Mouse (Mus musculus) stomach, embryonic 16.5 days (tissue): ENCODE measurements at regions not wholly inside any gene's neighbourhood (a gene's known extent, or its start where the extent isn't known, plus 50 kb on each side); places are given as distances from the start of the nearest gene placed in this dataset.

Experiments used
- ATAC-seq: fragments of 200-750 bp; cut with Nextera tagmentation; 2 replicates; pipeline ENCODE4 v1.8.0; 2017; ENCODE audit warnings: moderate number of reproducible peaks, moderate TSS enrichment; ENCODE audit not compliant: insufficient read depth, low FRiP score
- H3K27ac ChIP-seq: fragments of 300-500 bp; sonication (generic); 2 replicates; pipeline ENCODE4 v1.5.1; 2014; ENCODE audit warnings: low read length
- H3K27me3 ChIP-seq: fragments of 300-500 bp; sonication (generic); 2 replicates; pipeline ENCODE4 v1.6.1; 2014; ENCODE audit warnings: low read length, control low read depth, mixed read lengths; ENCODE audit not compliant: control insufficient read depth, insufficient read depth
- H3K36me3 ChIP-seq: fragments of 300-500 bp; sonication (generic); 2 replicates; pipeline ENCODE4 v1.6.1; 2014; ENCODE audit warnings: low read length; ENCODE audit not compliant: control insufficient read depth, insufficient read depth
- H3K4me1 ChIP-seq: fragments of 300-500 bp; sonication (generic); 2 replicates; pipeline ENCODE4 v1.6.1; 2014; ENCODE audit warnings: low read length, control low read depth, mixed read lengths; ENCODE audit not compliant: control insufficient read depth, insufficient read depth
- H3K4me2 ChIP-seq: fragments of 300-500 bp; sonication (generic); 2 replicates; pipeline ENCODE4 v1.6.1; 2014; ENCODE audit warnings: low read depth, low read length, mixed read lengths
- H3K4me3 ChIP-seq: fragments of 300-500 bp; sonication (generic); replicated peaks from 2 replicates; pipeline ENCODE4 v1.5.1; 2014; ENCODE audit warnings: mild to moderate bottlenecking, low read length
- H3K9ac ChIP-seq: fragments of 300-500 bp; sonication (generic); 2 replicates; pipeline ENCODE4 v1.6.1; 2014; ENCODE audit warnings: low read length
- H3K9me3 ChIP-seq: fragments of 300-500 bp; sonication (generic); replicated peaks from 2 replicates; pipeline ENCODE4 v1.6.1; 2016; ENCODE audit warnings: low read length, control low read depth; ENCODE audit not compliant: control insufficient read depth
- WGBS: fragments of 180-500 bp; shearing (Covaris S2); extraction: QIAGEN DNeasy Blood & Tissue Kit; methylation state at CpG from one replicate; pipeline ENCODE4 v1.1.7; 2014; 5-methylcytosine and 5-hydroxymethylcytosine counted together

- no peaks in the 10 kb centered on the region for H3K9me3 ChIP-seq
- no peak overlapping the region for H3K9ac ChIP-seq
- no peak overlapping the region for H3K4me3 ChIP-seq
- H3K36me3 ChIP-seq, result no peaks in the 10 kb centered on the region
- no peak overlapping the region for H3K27ac ChIP-seq
- WGBS, result 55% methylated on average over 2 of the region's 2 CpGs
- ATAC-seq, result no peak
- no peaks in the 10 kb centered on the region for H3K4me1 ChIP-seq
- no peaks in the 10 kb centered on the region for H3K27me3 ChIP-seq
- no peak overlapping the region for H3K4me2 ChIP-seq
Observed at GRCm38 (mm10) chr3:47498016-47498415, 1050.0 kb upstream of the Pabpc4l start.

- no peaks in the 10 kb centered on the region for H3K36me3 ChIP-seq
- no peak overlapping the region for H3K4me3 ChIP-seq
- no peak for ATAC-seq
- no peak overlapping the region for H3K9ac ChIP-seq
- H3K27me3 ChIP-seq, result no peaks in the 10 kb centered on the region
- no peaks in the 10 kb centered on the region for H3K9me3 ChIP-seq
- no peak overlapping the region for H3K27ac ChIP-seq
- no peaks in the 10 kb centered on the region for H3K4me1 ChIP-seq
- WGBS, result 89% methylated on average over 1 of the region's 1 CpGs
- no peak overlapping the region for H3K4me2 ChIP-seq
Observed at GRCm38 (mm10) chr3:47471286-47471685, 1023.3 kb upstream of the Pabpc4l start.

- H3K9ac ChIP-seq, result no peak overlapping the region
- WGBS, result 9% methylated on average over 2 of the region's 2 CpGs
- no peaks in the 10 kb centered on the region for H3K36me3 ChIP-seq
- H3K27me3 ChIP-seq, result no peaks in the 10 kb centered on the region
- H3K4me1 ChIP-seq, result no peaks in the 10 kb centered on the region
- ATAC-seq, result peak; percentile 50; the same call in 1 of the 2 replicates
- no peak overlapping the region for H3K4me3 ChIP-seq
- no peak overlapping the region for H3K27ac ChIP-seq
- no peaks in the 10 kb centered on the region for H3K9me3 ChIP-seq
- no peak overlapping the region for H3K4me2 ChIP-seq
Observed at GRCm38 (mm10) chr3:47469860-47470259, 1021.8 kb upstream of the Pabpc4l start.

- Histone ChIP-seq H3K27me3 (no peaks in the 10 kb centered on the region), H3K36me3 (no peaks in the 10 kb centered on the region), H3K27ac (no peak overlapping the region), H3K4me3 (no peak overlapping the region), H3K9me3 (no peaks in the 10 kb centered on the region), H3K9ac (no peak overlapping the region), H3K4me2 (no peak overlapping the region), H3K4me1 (no peaks in the 10 kb centered on the region)
- no peak for ATAC-seq
- 78% methylated on average over 1 of the region's 1 CpGs for WGBS
Observed at GRCm38 (mm10) chr3:47463556-47463955, 1015.5 kb upstream of the Pabpc4l start.

GRCm38 (mm10) chr3:47450026-47450425 lies 1002.0 kb upstream of the Pabpc4l start:
- ATAC-seq, result no peak
- no peak overlapping the region for H3K9ac ChIP-seq
- WGBS, result 81% methylated on average over 2 of the region's 2 CpGs

GRCm38 (mm10) chr3:47440403-47440802 lies 992.4 kb upstream of the Pabpc4l start:
- no peak overlapping the region for H3K9ac ChIP-seq
- no peaks in the 10 kb centered on the region for H3K36me3 ChIP-seq
- H3K4me3 ChIP-seq, result no peak overlapping the region
- no peaks in the 10 kb centered on the region for H3K27me3 ChIP-seq
- no peak for ATAC-seq
- no peak overlapping the region for H3K27ac ChIP-seq
- no peak overlapping the region for H3K4me2 ChIP-seq
- 47% methylated on average over 1 of the region's 1 CpGs for WGBS
- no peaks in the 10 kb centered on the region for H3K4me1 ChIP-seq
- H3K9me3 ChIP-seq, result no peaks in the 10 kb centered on the region

More at GRCm38 (mm10) chr3:47450026-47450425, 1002.0 kb upstream of the Pabpc4l start:
- Histone ChIP-seq H3K9me3 (no peaks in the 10 kb centered on the region), H3K4me2 (no peak overlapping the region), H3K27ac (no peak overlapping the region), H3K4me1 (no peaks in the 10 kb centered on the region), H3K27me3 (no peaks in the 10 kb centered on the region), H3K36me3 (no peaks in the 10 kb centered on the region), H3K4me3 (no peak overlapping the region)

GRCm38 (mm10) chr3:47435551-47435950 lies 987.5 kb upstream of the Pabpc4l start:
- Histone ChIP-seq H3K4me3 (no peak overlapping the region), H3K27me3 (no peaks in the 10 kb centered on the region), H3K4me1 (no peaks in the 10 kb centered on the region), H3K27ac (no peak overlapping the region), H3K36me3 (no peaks in the 10 kb centered on the region), H3K9me3 (no peaks in the 10 kb centered on the region), H3K4me2 (no peak overlapping the region), H3K9ac (no peak overlapping the region)
- 66% methylated on average over 2 of the region's 2 CpGs for WGBS
- ATAC-seq, result no peak

GRCm38 (mm10) chr3:47424532-47424931 lies 976.5 kb upstream of the Pabpc4l start:
- 83% methylated on average over 1 of the region's 1 CpGs for WGBS
- Histone ChIP-seq H3K9me3 (no peaks in the 10 kb centered on the region), H3K9ac (no peak overlapping the region), H3K27me3 (no peaks in the 10 kb centered on the region), H3K27ac (no peak overlapping the region), H3K36me3 (no peaks in the 10 kb centered on the region), H3K4me1 (no peaks in the 10 kb centered on the region), H3K4me2 (no peak overlapping the region), H3K4me3 (no peak overlapping the region)
- ATAC-seq, result no peak
